Mouse (Mus musculus): Measurements from ENCODE around the gene Natd1.

The Natd1 gene

DNA sequence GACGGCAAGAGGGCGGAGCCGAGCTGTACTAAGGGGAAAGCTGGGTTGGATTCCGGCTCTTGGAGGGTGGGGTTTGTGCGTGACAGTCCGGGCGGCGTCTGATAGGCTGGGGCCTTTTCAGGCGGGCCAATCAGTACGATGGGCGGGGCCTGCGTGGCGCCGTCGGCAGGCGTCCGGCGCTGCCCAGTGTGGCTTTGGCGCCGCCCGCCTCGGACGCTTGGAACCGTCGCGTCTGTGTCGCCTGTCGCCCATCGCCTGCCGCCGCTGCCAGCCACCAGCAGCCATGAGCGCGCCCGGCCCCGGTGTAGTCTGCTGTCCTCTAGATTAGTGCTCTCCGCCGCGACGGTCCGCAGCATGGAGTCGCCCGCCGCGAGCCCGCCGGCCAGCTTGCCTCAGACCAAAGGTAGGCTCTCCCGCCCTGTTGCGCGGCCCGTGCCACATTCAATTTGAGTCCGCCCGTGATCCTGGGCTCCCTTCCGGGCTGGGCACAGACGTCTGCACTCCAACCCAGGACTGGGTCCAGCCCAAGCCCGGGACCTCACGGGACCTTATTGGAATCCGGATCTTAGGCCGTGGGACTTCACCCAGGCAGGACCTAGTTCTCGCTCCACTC is 17.4 kb upstream of the Natd1 start, which contains the start of gene Map2k3:
TSS of gene Map2k3 (plus strand) at position 165 of the 613 bp plus-strand sequence.
- DNase-seq (ENCODE audit: low spot score) = peak; percentile 94

DNA sequence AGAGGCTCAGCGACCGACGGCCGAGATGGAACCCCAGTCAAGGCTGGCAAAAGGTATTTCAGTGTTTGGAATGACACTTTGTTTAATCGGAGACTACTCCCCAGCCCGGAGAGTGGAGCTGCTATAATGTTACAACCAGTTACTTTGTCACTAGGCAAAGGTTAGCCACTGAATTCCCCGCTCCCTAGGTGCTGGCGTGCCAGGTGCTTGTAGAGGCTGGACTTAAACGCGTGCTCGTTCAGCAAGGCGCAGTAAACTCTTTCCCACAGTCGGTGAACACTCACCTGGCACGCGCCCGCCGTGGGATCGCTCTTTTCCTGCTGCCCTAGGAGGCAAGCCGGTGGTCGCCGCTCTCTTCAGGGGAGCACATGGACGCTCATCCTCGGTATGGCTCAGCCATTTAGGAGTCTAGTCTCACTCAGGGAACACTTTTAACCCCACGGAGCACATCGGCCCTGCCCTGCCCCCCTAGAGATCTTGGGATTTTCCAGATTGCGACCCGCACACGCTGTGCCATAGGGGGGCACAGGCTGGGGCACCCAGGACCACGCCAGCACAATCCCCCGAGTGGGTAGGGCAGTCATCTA is 16.8 kb upstream of the Natd1 start:
- DNase-seq (ENCODE audit: low spot score) = no peak

DNA sequence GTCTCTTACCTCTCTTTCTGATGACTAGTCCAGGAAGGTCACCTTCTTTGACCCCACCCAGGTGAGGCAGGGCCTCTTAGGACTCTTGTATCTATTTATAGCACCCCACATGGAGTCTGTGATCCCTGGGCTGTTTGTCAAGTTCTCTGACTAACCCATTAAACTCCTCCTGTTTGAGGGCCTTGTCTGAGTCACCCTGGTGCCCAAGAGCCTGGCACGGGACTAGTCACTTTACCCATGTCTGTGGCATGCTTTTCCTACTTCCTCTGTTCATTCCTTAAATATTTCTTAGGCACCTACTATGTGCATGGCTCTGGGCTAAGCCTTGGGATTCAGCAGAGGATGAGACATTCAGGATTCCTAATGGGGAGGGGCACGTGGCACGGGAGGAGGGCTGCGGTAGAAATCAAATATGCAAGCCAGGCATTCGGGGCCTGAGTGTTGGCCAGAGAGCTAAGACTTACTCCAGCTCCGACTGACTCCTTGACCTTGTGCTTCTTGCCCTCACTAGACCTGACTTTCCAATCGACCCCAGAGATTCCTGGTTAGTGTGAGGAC is 16.3 kb upstream of the Natd1 start:
- peak; percentile 56 for DNase-seq (ENCODE audit: low spot score)

DNA sequence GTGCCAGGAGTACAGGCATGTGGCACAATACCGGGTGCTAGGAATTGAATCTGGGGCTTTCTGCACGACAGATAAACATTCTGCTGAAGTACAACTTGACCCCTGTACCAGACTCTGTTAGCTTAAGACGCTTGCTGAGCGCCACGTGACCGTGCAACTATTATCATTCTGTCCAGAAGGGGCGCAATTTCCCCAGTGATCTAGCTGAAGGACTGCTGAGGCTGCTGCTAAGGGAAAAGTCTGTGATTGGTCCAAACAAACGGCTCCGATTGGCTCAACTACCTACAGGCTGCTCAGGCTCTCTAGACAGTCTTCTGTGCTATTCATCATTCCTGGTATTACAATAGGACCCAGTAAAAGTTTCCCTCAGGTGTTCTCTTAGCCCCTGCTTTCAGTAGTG is 12.7 kb upstream of the Natd1 start:
- DNase-seq (ENCODE audit: low spot score) = peak; percentile 74

DNA sequence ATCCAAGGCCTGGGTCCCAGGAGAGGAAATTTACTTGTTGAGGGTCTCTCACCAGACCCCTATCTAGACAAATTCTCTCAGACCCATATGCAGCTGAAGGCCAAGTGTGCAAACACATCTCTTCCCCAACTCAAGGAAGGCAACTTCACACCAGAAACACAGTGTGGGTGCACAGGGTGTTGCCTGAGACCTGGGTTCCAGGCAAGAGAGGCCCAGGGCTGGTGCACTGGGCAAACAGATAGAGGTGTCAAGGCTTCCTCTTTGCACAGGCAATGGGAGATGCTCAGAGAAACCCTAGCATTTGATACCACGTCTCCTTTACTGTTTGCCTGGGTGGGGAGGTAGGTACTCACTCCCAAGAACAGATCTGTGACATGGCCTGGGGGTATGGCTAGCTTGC is 10.4 kb upstream of the Natd1 start:
- DNase-seq (ENCODE audit: low spot score) = no peak

DNA sequence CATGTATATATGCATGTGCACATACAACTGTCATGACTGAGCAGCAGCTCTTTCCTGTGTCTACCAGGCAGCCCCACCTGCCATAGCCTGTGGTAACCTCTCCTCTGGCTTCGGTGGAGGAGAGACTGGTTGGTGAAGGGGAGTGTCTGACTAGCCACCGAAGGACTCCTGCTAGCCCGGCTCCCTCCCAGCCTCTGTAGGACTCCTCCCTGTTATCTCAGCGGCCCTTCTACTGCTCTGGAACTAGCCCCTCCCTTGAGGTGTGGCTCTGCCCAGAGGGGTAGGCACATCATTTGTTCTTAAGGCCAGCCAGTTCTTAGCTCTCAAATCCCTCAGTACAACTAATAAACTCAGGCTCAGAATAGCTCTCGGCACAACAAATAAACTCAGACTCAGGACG is 9.9 kb upstream of the Natd1 start:
- DNase-seq (ENCODE audit: low spot score) = no peak

DNA sequence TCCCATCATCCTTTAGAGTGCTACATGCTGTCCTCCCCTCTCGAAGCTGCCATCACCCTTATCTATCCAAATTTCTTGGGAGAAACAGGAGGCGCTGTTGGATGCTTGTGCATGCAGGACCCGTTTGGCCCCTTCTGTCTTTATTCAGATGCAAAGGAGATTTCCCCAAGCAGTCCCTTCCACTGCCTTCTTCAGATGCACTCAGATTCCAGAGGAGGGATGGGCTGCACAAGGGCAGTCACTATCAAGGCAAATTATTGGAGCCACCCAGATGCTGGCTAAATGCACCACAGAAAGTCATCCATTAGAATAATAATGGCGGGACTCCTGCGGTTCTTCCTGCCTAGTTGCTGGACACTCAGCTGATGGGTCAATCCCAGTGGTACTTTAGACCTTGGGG is 8.4 kb upstream of the Natd1 start:
- no peak for DNase-seq (ENCODE audit: low spot score)

DNA sequence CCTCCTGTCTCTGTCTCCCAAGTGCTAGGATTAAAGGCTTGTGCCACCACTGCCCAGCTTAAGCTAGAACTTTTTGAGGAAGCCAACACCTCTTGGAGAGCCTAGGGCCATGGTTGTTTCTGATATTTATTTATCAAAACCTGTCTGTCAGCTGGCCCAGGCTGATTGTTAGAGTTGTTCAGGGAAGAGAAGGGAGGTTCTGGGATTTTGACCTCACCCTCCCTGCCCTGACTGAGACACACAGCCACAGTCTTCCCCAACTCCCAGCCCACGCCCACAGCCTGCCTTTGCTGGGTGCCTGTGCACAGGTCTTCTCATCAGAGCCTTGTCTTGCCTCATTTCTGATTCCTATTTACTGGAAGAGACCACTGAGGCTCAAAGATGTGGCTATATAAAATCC is 7.6 kb upstream of the Natd1 start:
- DNase-seq (ENCODE audit: low spot score) = no peak

DNA sequence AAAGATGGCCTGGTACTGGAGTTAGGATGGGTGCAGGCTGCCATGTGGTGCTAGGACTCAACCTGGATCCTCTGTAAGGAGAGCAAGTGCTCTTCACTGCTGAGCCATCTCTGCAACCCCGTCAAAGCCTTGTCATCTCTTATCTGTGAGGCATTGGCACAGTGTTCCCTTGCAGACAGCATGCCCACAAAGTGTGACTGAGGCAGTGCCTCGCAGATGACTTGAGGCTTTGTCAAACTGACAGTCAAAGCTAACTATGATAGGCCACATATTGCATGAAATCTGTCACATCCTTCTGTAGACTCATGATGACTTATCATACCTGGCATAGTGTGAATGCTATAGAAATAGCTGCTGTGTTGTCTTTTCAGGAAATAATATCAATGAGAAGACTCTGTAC is 5.5 kb upstream of the Natd1 start:
- DNase-seq (ENCODE audit: low spot score) = no peak

DNA sequence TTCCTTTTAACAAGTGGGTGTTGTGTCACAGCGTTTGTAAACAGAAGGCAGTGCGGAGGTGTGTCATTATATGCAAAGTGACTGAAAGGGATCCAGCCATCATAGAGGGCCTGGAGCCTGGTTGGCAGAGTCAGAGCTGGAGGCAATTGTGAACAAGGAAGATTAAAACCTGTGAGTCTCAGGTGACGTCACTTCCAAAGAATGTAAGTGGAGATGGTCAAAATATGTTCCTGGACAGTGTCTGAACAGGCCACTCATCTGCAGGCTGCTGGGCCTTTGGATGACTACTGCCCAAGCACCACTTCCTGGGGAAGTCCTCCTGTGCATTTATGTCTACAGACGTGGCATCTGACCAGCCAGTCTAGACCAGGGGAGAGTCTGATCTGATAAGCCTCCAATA is 651 bp upstream of the Natd1 start:
- DNase-seq (ENCODE audit: low spot score) = peak; percentile 75

DNA sequence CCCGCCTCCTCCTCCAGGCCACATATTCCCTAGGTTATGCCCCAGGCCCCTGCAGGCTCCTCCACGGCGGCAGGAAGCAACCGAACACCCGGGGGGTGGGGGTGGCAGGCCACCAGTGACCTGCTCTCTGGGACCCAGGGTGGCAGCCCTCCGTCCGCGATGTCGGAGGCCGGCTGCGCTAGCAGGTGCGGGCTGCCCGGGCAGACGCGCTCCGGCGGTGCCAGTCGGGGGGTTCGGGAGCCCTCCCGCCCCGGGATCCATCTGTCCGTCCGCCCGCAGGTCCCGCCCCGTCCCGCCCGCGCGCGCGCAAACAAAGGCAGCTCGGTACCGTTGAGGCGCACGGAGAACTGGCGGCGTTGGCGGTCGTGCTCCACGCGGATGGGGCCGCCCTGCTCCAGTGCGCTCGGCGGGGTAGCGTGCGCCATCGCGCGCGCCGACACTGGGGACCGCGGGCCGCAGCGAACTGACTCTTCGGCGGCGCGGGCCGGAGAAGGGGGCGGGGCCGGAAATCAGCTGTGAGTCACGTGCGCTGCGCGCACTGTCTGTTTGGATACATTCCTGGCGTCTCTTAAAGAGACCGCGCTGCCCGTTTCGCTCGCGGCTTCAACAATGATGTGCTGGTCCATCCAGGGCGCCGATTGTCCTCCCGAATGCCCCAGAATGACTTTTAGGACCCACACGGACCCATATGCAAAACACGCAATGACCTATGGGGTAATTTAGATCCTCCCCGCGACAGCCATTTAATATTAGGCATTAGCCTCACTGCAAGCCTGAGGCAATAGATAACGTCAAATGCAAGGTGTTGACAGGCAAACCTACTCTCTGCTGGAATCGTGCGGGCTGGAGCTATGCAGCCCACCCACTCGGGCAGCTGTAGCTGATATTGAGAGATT is 1.0 kb downstream of the Natd1 start:
- peak; percentile 93 for DNase-seq (ENCODE audit: low spot score)

DNA sequence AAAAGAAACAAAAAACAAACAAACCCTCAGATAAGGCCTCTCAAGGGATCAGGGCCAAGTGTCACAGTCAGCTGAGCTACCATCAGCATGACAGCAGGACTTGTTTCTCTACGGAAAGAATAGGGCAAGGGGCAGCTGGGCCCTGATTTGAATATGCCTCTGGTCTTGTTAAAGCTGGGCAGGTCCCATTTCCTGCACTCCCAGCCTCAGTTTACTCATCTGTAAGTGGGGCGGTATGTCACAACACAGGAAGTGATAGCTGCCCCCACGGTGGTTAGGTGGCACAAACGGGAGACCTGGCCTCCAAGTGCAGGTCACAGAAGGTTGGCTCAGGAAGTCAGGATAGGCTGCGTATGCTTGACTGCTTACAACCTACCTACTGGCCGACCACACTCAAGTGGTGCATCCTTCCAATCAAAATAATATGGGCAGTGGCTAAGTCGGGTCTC is 2.0 kb downstream of the Natd1 start:
- DNase-seq (ENCODE audit: low spot score) = no peak

DNA sequence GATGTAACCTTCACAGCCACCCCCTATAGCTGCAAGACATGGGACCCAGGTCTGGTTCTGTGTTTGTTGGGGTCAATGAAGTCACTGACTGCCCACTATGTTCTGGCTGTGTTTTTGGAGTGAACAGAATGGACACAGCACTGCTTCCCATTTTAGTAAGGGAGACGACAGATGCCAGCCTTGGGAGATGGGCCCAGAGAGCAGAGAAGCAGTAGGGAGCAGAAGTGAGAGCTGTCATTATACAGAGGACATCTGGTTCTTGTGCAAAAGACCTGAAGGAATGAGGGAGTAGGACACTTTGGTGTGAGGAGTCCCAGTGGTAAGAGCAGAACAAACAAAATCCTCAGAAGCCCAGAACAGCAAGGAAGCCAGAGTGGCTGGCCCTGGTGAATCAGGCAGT is 4.9 kb downstream of the Natd1 start:
- no peak for DNase-seq (ENCODE audit: low spot score)

DNA sequence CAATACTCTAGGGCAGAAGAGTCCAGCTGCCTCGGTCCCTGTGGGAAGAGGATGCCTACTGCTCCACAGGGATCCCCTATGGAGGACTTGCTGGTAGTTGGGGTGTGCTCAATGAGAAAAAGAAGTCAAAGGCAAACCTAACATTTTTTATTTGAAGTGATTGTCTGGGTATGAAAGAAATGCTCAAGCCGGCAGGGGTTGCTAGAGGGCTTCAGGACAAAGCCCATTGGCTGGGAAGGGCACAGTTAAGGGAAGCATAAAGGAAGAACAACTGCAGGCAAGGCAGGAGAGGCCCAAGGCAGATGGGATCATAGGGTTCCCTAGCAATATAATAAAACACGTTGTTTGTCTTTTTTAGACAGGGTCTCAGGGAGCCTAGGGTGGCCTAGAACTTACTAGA is 6.5 kb downstream of the Natd1 start:
- peak; percentile 32 for DNase-seq (ENCODE audit: low spot score)

DNA sequence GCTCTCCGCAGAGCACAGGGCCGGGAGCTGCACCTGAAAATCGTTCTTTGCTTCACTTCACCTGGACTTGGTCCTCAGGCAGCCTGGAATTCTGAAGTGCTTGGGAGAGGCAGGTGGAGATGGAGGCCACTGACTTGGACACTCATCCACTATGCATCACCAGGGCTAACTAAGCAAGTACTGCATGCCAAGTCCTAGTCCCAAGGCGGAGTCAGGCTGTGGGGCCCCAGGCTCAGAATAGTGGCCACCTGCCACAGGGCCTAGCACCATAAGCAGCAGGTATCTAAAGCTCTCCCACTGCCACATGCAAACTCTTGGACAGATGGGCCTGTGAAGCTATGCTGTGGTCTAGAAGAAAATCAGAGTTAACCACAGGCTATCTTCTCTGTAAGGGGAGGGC is 8.1 kb downstream of the Natd1 start:
- DNase-seq (ENCODE audit: low spot score) = no peak

DNA sequence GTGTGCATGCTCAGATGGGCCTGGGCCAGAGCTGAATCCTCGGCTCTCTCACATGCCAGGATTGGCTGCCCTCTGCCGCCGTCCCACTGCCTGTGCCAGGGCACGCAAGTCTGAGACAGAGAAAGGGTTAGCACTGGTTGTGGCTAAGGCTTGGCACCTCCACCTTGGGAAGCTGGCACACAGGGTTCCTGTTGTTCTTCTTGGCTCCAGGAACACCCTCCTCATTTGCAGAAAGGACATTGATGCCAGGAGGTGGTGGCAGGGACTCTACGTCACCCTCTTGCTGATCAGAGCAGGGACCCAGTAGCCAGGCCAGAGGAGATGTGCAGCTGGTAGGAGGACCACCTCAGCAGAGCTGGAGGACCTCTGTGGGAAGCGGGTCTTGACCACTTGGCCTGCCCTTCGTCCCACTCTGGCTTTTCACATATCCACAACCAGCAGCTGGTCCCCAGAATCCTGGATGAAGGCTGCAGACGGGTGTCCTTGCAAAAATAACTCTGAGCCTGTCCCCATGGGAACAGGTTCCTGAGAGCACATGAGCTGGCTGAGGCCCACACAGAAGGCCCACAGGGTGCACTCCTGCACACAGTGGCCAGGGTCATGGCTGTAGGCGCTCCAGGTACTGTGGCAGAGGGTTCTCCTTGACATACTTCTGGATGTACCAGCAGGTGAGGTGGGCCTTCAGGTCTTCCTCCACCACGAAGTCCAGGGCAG is 9.0 kb downstream of the Natd1 start:
- no peak for DNase-seq (ENCODE audit: low spot score)

DNA sequence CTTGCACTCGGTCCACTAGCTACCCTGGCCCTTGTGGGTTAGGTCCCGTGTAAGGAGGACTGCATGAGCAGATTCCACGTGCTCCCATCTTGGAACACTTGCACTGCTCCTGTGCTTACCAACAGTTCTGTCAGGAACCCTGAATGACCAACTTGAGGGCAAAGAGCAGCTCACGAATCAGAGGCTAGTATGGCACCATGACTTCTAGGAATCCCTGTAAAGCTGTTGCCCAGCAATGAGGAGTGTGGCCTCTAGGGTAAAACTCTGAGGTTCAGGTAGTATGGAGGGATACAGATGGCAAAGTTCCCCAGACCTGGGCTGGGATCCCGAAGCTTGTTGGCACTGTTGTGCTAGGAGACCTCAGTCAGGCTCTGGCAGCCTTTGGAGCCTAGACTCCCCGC is 10.9 kb downstream of the Natd1 start:
- no peak for DNase-seq (ENCODE audit: low spot score)

DNA sequence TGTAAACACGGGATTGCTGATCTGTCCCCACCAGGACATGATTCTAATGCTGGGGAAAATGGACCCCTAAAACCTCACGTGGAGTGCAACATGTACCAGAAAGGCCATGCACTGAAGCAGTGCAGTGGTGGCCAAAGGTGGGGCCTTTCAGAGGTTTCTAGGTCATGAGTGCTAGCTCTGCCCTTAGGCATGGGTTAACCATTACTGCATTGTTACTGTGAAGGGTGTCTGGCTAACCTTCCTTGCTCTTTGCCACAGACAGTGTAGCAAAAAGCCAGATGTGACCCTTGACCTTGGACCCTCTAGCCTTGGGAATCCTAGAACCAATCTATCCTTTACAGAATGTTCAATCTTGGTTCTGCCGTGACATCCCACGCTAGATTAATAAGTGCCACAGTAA is 12.1 kb downstream of the Natd1 start:
- no peak for DNase-seq (ENCODE audit: low spot score)

DNA sequence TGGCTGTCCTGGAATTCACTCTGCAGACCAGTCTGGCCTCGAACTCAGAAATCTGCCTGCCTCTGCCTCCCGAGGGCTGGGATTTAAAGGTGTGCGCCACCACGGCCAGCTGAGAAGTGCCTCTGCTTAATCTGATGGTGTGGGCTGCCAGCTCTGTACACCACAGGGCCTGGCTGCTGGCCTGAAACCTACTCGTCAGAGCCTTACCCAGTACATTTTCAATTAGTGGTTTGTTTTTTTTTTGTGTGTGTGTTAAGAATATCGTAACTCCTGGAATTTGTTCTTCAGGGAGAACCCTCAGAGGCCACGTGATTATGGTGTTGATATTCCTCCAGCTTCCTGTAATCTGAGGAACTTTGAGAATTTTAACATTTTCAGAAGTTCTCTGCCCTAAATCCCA is 12.5 kb downstream of the Natd1 start:
- DNase-seq (ENCODE audit: low spot score) = no peak

DNA sequence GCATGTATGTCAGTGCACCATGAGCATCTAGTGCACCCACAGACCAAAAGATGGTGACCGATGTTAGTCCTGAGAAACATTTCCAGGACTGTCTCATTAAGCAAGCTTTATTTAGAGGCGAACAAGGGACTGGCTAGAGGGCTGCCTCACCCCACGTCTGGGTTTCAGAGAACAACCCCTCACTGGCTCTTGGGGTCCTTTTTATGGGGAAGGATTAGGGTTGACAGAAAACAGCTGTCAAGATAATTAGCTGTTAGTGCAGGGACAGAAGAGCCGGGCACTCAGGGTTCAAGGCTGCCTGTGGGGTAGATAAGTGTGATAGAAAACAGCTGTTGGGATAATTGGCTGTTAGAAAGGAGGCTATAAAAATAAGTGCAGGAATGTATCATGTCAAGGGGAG is 18.6 kb downstream of the Natd1 start:
- peak; percentile 76 for DNase-seq (ENCODE audit: low spot score)

DNA sequence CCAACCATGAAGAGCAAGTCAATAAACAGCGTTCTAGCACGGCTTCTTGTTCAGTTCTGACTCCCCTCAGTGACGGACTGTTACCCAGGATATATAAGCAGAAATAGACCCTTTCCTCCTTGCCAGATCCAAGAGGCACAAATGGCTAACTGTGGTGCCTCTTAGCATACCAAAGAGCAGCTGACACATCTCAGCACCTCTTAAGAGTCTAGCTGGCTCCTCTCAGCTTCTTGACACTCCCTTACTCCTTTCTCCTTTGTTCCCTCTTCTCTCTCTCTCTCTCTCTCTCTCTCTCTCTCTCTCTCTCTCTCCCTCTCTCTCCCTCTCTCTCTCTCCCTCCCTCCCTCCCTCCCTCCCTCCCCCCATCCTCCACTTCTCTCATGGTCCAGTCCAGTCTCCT is 23.8 kb downstream of the Natd1 start:
- no peak for DNase-seq (ENCODE audit: low spot score)

DNA sequence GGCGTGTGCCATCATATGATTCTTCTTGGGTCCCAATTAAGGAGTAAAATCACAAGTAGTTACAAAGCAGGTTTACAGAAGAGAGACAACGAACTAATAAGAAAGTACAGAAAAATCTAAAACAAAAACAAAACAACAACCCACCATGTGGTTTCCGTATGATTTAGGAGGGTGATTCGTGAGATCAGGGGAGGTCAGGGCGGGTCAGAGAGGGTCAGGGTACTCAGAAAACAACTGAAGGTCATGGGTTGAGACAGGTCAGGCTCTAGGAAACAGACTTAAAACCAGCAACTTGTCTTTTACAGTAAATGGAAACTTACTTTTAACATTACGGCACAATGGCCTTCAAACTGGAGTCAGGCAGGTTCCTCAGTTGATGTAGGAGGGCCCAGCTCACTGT is 24.3 kb downstream of the Natd1 start:
- no peak for DNase-seq (ENCODE audit: low spot score)

All from MN1 (cell line).